Mouse (Mus musculus) hindbrain, embryonic 13.5 days (tissue): ENCODE measurements at regions not wholly inside any gene's neighbourhood (a gene's known extent, or its start where the extent isn't known, plus 50 kb on each side); places are given as distances from the start of the nearest gene placed in this dataset.
A peak's percentile ranks its signal among the peaks of the same experiment; 100 is the strongest.

Experiments used
- ATAC-seq: fragments of 200-750 bp; cut with Nextera tagmentation; 2 replicates; pipeline ENCODE4 v1.8.0; 2017; ENCODE audit warnings: moderate TSS enrichment; ENCODE audit not compliant: low FRiP score
- H3K27ac ChIP-seq: fragments of 300-500 bp; sonication (generic); 2 replicates; pipeline ENCODE4 v1.5.1; 2015; ENCODE audit warnings: inconsistent platforms, mild to moderate bottlenecking, moderate library complexity
- H3K27me3 ChIP-seq: fragments of 300-500 bp; sonication (generic); 2 replicates; pipeline ENCODE4 v1.6.1; 2015; ENCODE audit warnings: mild to moderate bottlenecking, inconsistent platforms
- H3K36me3 ChIP-seq: fragments of 300-500 bp; sonication (generic); 2 replicates; pipeline ENCODE4 v1.6.1; 2015; ENCODE audit warnings: mild to moderate bottlenecking, inconsistent platforms
- H3K4me1 ChIP-seq: fragments of 300-500 bp; sonication (generic); replicated peaks from 2 replicates; pipeline ENCODE4 v1.6.1; 2015; ENCODE audit warnings: inconsistent platforms
- H3K4me2 ChIP-seq: fragments of 300-500 bp; sonication (generic); 2 replicates; pipeline ENCODE4 v1.6.1; 2015; ENCODE audit warnings: inconsistent platforms, mild to moderate bottlenecking, moderate library complexity
- H3K4me3 ChIP-seq: fragments of 300-500 bp; sonication (generic); 2 replicates; pipeline ENCODE4 v1.5.1; 2015; ENCODE audit warnings: mild to moderate bottlenecking, inconsistent platforms
- H3K9ac ChIP-seq: fragments of 300-500 bp; sonication (generic); 2 replicates; pipeline ENCODE4 v1.6.1; 2015; ENCODE audit warnings: mild to moderate bottlenecking, inconsistent platforms
- H3K9me3 ChIP-seq: fragments of 300-500 bp; sonication (generic); 2 replicates; pipeline ENCODE4 v1.6.1; 2016; ENCODE audit warnings: inconsistent platforms
- WGBS: fragments of 180-500 bp; shearing (Covaris S2); methylation state at CpG from one replicate; pipeline ENCODE4 v1.1.7; 2015; 5-methylcytosine and 5-hydroxymethylcytosine counted together

DNA sequence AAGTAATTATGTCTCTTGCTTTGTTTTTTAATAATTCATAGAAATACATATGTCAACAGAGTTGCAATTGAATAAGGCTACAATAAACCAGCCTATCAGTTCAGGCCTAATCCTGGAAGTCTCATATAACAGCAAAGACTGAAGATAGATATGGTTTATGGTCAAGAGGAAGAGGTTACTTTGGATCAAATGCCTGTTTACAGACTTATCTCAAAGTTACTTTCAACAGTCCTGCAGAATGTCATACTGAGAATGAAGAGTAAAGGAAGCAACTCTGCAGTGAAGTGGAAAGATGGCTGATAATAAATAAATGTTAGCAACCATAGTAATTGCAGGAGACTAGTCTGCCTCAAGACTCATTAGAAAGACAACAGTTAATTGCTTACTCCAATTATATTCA lies 684.8 kb upstream of the Vstm2a start:
- Histone ChIP-seq H3K9ac (no peak overlapping the region), H3K4me3 (no peak overlapping the region), H3K36me3 (no peaks in the 10 kb centered on the region), H3K27ac (no peak overlapping the region), H3K4me1 (no peaks in the 10 kb centered on the region), H3K27me3 (no peaks in the 10 kb centered on the region), H3K9me3 (no peaks in the 10 kb centered on the region), H3K4me2 (no peak overlapping the region)
- no peak for ATAC-seq

- Histone ChIP-seq H3K4me1 (no peaks in the 10 kb centered on the region), H3K9me3 (no peaks in the 10 kb centered on the region), H3K4me3 (no peak overlapping the region), H3K4me2 (no peak overlapping the region), H3K9ac (no peak overlapping the region), H3K36me3 (no peaks in the 10 kb centered on the region), H3K27me3 (no peaks in the 10 kb centered on the region), H3K27ac (no peak overlapping the region)
- 40% methylated on average over 4 of the region's 4 CpGs for WGBS
- ATAC-seq: no peak
Observed at GRCm38 (mm10) chr11:15619963-15620362, 637.6 kb upstream of the Vstm2a start.

DNA sequence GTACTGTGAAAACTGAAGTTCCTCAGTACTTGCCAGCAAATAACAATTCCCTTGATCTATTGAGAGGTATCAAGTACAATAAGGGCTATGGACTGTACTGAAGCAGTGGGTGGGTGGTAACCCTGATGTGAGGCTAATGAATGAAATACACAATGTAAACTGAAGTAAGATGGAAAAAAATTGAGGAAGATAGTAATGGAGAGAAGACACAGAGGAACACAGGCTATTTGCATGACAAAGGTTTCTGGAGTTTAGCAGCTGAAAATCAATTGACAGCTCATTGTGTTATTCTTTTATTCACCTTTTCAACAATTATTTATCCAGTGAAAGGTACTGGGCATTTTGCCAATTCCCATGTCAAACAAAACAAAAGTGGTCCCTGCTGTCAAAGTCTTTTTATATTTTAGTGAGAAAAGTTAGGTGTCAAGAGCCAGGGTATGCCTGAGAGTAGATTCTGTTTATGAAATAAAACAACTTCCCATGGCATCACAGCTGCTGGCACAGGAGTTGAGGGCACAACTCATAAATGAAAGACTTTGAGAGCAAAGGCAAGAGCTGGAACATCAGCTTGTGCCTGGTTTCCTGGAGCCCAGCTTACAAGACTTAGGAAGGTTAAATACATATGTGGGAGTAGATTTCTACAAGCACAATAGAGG lies 608.4 kb upstream of the Vstm2a start:
- no peak overlapping the region for H3K9ac ChIP-seq
- H3K4me2 ChIP-seq: no peak overlapping the region
- H3K27me3 ChIP-seq: no peaks in the 10 kb centered on the region
- H3K4me3 ChIP-seq: no peak overlapping the region
- H3K27ac ChIP-seq: no peak overlapping the region
- H3K9me3 ChIP-seq: no peaks in the 10 kb centered on the region
- no peaks in the 10 kb centered on the region for H3K4me1 ChIP-seq
- ATAC-seq: peak; percentile 83
- no peaks in the 10 kb centered on the region for H3K36me3 ChIP-seq

DNA sequence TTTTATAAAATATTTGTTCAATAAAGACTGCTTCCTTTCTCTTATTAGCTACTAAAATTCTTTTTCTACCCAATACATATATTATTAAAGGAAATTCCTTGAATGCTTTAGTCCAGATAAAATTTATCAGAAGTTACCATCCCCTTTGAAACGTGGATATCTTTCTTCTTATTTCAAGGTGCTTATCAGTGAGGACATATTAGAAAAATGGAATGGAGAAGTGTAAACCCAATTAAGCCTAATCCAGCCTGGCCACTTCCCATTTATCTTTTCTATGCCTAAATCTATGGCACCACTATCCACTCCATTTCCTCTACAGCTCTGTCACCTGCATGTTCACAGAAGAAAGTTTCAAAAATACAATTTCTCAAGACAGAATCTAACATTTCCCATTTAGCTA lies 568.5 kb upstream of the Vstm2a start:
- no peaks in the 10 kb centered on the region for H3K36me3 ChIP-seq
- no peak overlapping the region for H3K9ac ChIP-seq
- no peak for ATAC-seq
- WGBS: 71% methylated on average over 1 of the region's 1 CpGs
- H3K27me3 ChIP-seq: no peaks in the 10 kb centered on the region
- H3K4me1 ChIP-seq: no peaks in the 10 kb centered on the region
- no peaks in the 10 kb centered on the region for H3K9me3 ChIP-seq
- no peak overlapping the region for H3K4me3 ChIP-seq
- H3K4me2 ChIP-seq: no peak overlapping the region
- no peak overlapping the region for H3K27ac ChIP-seq

- 74% methylated on average over 2 of the region's 2 CpGs for WGBS
- no peak for ATAC-seq
- H3K27ac ChIP-seq: no peak overlapping the region
Observed at GRCm38 (mm10) chr11:15698001-15698756, 559.3 kb upstream of the Vstm2a start.

DNA sequence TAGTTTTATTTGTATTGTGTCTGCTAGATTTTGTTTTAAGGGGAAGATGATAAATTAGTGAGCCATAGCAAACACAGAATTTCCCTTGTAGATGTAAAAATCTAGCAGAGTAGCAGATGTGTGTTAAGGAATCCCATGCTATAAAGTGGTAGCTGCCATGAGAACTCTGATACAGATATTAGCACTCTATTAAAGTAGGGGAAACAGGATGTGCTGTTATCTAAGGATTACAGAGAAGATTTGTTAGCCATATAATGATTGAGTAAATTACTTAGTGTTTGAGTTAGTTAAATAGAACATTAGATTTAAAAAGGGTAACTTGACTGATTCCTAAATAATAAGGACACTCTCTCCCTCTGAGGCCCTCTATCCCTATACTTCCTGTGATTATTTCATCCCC lies 541.5 kb upstream of the Vstm2a start:
- H3K4me2 ChIP-seq: no peak overlapping the region
- no peak for ATAC-seq

More at GRCm38 (mm10) chr11:15698001-15698756, 559.3 kb upstream of the Vstm2a start:
- Histone ChIP-seq H3K9me3 (no peaks in the 10 kb centered on the region), H3K4me2 (no peak overlapping the region), H3K27me3 (no peaks in the 10 kb centered on the region), H3K9ac (no peak overlapping the region), H3K36me3 (no peaks in the 10 kb centered on the region), H3K4me3 (no peak overlapping the region), H3K4me1 (no peaks in the 10 kb centered on the region)

GRCm38 (mm10) chr11:15717536-15717935 lies 540.0 kb upstream of the Vstm2a start:
- H3K4me2 ChIP-seq: no peak overlapping the region
- H3K9ac ChIP-seq: no peak overlapping the region
- no peak for ATAC-seq
- no peaks in the 10 kb centered on the region for H3K9me3 ChIP-seq
- H3K27me3 ChIP-seq: no peaks in the 10 kb centered on the region
- H3K4me1 ChIP-seq: no peaks in the 10 kb centered on the region
- no peak overlapping the region for H3K27ac ChIP-seq
- WGBS: 90% methylated on average over 1 of the region's 1 CpGs
- H3K4me3 ChIP-seq: no peak overlapping the region
- no peaks in the 10 kb centered on the region for H3K36me3 ChIP-seq

More for the DNA sequence above, 541.5 kb upstream of the Vstm2a start:
- Histone ChIP-seq H3K27me3 (no peaks in the 10 kb centered on the region), H3K4me1 (no peaks in the 10 kb centered on the region), H3K4me3 (no peak overlapping the region), H3K27ac (no peak overlapping the region), H3K9ac (no peak overlapping the region), H3K36me3 (no peaks in the 10 kb centered on the region), H3K9me3 (no peaks in the 10 kb centered on the region)

GRCm38 (mm10) chr11:15737621-15738020 lies 519.9 kb upstream of the Vstm2a start:
- Histone ChIP-seq H3K9me3 (no peaks in the 10 kb centered on the region), H3K4me2 (no peak overlapping the region), H3K27me3 (no peaks in the 10 kb centered on the region), H3K4me3 (no peak overlapping the region), H3K9ac (no peak overlapping the region), H3K36me3 (no peaks in the 10 kb centered on the region), H3K4me1 (no peaks in the 10 kb centered on the region), H3K27ac (no peak overlapping the region)
- no peak for ATAC-seq

DNA sequence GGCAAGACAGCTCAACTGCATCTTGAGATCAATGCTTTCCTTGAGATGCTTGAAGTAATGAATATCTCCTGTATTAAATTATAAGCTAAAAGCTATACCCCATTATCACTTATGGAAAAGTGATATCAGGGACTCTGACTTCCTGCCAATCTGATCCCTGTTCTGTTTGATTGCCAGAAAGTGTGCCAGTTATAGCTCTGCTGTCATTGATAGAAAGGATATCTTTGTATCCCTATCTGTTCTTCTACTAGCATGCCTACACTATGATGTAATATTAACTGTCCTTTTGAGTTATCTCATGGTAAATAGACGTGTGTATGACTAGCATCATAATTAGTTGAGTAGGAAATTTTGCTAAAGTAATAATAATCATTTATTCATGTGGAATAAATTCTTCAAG lies 501.5 kb upstream of the Vstm2a start:
- H3K27me3 ChIP-seq: no peaks in the 10 kb centered on the region
- no peaks in the 10 kb centered on the region for H3K36me3 ChIP-seq
- no peaks in the 10 kb centered on the region for H3K9me3 ChIP-seq
- ATAC-seq: no peak
- no peak overlapping the region for H3K4me3 ChIP-seq
- H3K9ac ChIP-seq: no peak overlapping the region
- no peaks in the 10 kb centered on the region for H3K4me1 ChIP-seq
- 72% methylated on average over 1 of the region's 1 CpGs for WGBS
- no peak overlapping the region for H3K27ac ChIP-seq
- no peak overlapping the region for H3K4me2 ChIP-seq

DNA sequence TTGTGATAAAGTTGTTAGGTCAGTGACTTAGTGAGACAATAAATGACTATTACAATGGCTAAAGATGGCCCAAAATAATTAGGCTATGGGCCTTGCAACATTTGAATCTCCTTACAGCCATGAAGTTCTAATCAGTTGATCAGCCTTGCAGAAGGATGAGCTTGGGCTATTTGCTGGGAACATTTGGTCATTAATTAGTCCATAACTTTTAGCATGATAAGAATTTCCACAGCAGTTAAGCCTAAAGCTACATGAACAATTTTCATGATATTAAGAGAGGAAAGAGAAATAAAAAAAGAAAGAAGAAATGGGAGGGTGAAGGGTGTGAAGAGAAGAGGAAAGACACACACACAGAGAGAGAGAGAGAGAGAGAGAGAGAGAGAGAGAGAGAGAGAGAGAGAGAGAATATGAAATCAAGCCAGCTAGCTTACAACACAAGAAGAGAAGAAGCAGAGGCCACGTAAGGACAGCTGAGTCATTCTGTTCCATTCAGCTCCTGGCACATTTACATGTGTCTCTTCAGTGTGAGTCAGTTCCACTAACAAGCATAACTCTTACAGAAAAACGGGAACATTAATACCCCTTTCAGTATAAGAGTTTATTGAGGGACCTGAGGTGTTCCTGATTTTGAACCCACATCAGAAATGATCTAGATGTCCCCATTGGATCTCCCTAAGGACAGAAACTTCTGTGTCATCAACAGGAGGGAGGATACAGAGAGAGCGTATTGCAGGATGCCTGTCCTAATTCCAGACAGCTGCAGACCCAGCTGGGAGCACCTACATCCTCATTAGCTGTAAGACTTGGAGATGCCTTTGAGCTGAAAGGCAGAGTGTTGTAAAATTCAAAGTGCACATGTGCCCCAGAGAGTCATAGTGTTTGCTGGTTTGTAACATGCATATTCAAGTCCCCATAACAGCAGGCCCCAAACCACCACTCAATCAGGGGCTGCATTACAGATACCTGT lies 487.6 kb upstream of the Vstm2a start:
- Histone ChIP-seq H3K36me3 (no peaks in the 10 kb centered on the region), H3K4me3 (no peak overlapping the region), H3K9ac (no peak overlapping the region), H3K27ac (no peak overlapping the region), H3K9me3 (no peaks in the 10 kb centered on the region), H3K4me2 (no peak overlapping the region), H3K27me3 (no peaks in the 10 kb centered on the region), H3K4me1 (no peaks in the 10 kb centered on the region)
- WGBS: 70% methylated on average over 3 of the region's 3 CpGs
- no peak for ATAC-seq
